Mouse (Mus musculus) activated CD4-positive, CD25-positive, alpha-beta regulatory T cell, adult 4 months (primary cell): ENCODE measurements at regions not wholly inside any gene's neighbourhood (a gene's known extent, or its start where the extent isn't known, plus 50 kb on each side); places are given as distances from the start of the nearest gene placed in this dataset.

Experiments used
- ATAC-seq: one replicate; pipeline ENCODE4 v1.8.0; 2017

- ATAC-seq = no peak
Observed at GRCm38 (mm10) chr1:193554731-193555130, 184.6 kb upstream of the Camk1g start.

GRCm38 (mm10) chr1:193552348-193552747 lies 182.2 kb upstream of the Camk1g start:
- no peak for ATAC-seq

- no peak for ATAC-seq
Observed at GRCm38 (mm10) chr1:193551340-193551739, 181.2 kb upstream of the Camk1g start.

DNA sequence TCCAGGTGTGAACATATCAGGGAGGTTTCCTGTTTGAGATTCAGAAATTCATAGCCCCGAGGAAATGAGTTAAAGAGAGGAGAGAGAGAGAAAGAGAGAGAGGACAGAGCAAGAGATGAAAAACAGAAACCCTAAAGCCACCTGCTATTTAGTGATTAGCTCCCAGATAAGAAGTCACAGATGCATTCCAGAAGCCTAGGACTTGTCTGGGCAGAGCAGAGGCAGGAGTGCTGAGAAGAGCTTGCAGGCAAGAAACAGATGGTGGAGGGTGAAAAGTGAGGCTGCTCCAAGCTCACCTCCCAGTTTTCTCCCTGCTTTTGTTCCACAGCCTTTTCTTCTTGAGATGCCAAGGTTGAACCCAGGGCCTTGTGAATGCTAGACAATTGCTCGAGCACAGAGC lies 180.7 kb upstream of the Camk1g start:
- no peak for ATAC-seq

GRCm38 (mm10) chr1:193547356-193547755 lies 177.3 kb upstream of the Camk1g start:
- ATAC-seq = no peak

DNA sequence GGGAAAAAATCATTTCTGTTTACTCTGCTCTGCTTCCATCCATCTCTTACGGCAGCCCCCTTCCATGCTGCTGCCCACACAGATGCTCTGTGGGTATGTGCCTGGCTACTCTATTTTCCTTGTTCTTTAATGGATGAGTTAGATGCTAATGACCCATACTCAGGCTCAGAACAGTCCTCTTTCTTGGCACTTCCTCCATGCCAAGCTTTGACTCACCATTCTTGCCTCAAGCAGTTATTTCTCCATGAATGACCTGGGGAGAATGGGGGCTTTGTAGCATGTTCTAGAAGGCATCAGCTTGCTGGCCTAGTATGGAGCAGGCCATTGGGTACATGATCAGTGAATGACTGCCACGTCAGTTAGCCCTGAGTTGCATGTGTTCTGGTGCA lies 175.9 kb upstream of the Camk1g start:
- ATAC-seq = no peak

DNA sequence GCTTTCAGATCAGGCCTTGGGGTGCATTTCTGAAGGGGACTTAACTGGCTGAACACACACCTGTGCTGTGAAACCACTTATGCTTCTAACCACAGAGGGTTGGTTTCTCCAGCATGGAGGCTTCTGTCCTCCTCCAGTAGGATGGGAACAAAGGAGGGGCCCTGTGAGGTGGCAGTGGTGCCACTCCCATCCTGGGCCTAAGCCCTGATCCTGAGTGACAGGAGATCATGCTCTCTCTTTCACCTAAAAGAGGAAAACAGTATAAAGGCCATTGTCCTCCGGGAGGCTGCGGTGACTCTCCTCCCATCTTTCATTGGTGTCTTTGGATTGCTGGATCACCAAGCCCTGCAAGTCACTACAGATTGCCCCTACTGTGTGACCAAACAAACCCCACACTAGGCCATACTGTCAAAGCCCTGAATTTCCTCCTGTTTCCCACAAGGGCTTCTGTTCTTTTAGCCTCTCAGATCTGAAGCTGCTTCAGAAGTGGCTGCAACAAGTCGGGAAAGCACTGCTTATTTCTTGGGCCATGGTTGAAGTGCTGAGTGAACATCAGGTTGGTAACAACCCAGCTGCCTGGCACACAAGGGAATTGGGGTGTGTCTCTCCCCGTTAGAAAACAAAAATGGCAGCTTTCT lies 175.4 kb upstream of the Camk1g start:
- no peak for ATAC-seq

- ATAC-seq = no peak
Observed at GRCm38 (mm10) chr1:193544804-193545203, 174.7 kb upstream of the Camk1g start.

DNA sequence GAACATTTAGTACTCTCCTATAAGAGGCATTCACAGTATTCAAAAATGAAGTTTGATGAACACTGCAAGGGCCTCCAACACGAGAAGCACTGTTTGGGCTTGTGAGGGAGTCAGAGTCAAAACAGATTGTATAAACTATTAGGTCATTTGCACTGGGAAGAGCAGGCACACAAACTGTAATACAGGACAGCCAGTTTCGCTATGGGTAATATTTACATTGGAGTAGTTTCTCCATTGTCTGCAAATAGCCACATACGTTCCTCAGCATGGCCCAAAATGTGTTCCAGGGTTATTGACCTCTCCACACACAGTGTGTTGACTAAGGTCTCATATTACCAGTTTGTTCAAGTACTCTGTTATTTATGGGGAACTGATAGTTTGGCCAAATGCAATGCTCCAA lies 173.7 kb upstream of the Camk1g start:
- ATAC-seq = no peak

GRCm38 (mm10) chr1:193543284-193543683 lies 173.2 kb upstream of the Camk1g start:
- no peak for ATAC-seq

DNA sequence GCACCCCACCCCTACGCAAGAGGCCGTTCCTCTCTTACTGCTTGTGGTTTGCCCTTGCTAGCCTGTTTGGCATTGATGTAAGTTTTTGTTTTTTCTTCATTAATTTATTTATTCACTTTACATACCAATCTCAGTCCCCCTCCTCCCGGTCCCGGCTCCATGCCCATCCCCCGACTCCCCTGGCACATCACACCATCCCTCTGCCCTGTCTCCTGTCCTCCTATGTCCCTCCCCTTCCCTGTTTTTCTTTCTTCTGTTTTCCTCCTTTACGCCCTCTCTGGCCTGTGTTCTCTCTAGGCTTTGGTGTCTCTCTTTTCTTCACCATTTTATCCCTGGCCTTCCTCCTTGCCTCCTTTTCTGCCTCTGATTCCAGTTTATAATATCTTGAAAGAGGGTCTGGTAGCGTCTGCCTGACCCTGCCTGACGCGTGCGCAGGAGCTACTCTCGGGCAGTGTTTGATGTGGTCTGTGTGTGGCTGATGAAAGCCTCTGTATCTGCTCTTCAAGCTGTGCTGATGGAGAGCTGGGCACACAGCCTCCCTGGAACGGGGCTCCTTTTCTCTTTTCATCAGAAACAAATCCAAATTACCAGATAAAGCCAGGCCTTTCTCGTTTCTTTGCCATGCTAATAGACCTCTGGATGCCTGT lies 172.0 kb upstream of the Camk1g start:
- no peak for ATAC-seq

DNA sequence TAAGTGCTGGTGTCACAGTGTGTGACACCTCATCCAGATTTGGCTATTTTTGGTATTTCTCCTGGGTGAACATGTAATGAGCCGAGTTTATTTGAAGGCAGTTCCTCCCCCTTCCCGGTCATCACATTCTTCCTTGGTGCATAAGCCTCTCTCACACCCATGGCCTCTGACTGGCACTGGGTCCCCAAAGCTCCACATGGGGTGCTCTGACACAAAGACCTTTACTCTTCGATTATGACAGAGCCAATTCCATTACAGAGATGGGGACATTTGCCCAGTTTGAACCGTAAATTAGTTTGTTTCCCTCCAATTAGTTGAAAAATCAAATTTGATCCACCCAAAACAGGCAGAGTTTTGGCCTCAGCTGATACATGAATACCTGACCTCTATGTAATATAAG lies 171.2 kb upstream of the Camk1g start:
- ATAC-seq = no peak

- ATAC-seq = no peak
Observed at GRCm38 (mm10) chr1:193540486-193540885, 170.4 kb upstream of the Camk1g start.

GRCm38 (mm10) chr1:193539261-193539660 lies 169.2 kb upstream of the Camk1g start:
- ATAC-seq = no peak

GRCm38 (mm10) chr1:193538425-193538824 lies 168.3 kb upstream of the Camk1g start:
- ATAC-seq = no peak

DNA sequence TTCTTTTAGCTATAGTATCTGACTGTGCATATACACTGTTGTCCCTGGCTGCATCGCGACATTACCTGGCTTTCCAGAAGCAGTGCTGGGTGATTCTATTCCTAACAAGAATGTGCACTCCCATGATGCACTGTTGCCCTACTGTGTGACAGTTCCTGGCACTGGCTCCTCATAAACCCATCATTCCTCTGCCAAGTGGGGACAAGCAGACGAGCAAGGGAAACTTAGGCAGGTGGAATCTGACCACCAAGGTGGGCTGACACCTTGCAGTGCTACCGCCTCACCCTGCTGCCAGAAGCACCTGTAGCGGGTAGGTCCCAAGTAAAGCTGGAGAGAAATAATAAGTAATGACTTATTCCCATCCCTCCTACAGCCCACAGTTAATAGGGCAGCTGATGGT lies 167.5 kb upstream of the Camk1g start:
- ATAC-seq = no peak

GRCm38 (mm10) chr1:193536552-193536951 lies 166.5 kb upstream of the Camk1g start:
- ATAC-seq = no peak

DNA sequence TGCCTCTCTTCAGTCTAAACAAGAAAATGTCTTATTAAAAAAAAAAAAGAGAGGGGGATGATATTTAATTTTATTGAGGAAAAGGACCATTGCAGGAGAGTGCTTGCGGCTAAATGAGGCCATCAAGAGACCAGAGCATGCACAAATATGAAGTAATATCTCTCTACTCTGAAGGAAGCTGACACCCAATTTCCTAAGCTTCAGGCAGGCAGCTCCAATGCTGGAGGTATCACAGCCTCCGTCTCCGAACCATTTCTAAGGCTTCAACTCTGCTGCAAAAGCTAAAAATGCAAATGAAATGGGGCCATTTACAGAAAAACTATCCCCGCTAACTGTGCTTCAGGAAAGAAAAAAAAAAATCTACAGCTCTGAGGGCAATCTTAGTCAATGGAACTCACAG lies 164.4 kb upstream of the Camk1g start:
- ATAC-seq = no peak

- ATAC-seq = no peak
Observed at GRCm38 (mm10) chr1:193526501-193526900, 156.4 kb upstream of the Camk1g start.

GRCm38 (mm10) chr1:193522007-193522406 lies 151.9 kb upstream of the Camk1g start:
- no peak for ATAC-seq

GRCm38 (mm10) chr1:193518840-193519239 lies 148.7 kb upstream of the Camk1g start:
- no peak for ATAC-seq

GRCm38 (mm10) chr1:193517968-193518367 lies 147.9 kb upstream of the Camk1g start:
- no peak for ATAC-seq

- ATAC-seq = no peak
Observed at GRCm38 (mm10) chr1:193517293-193517692, 147.2 kb upstream of the Camk1g start.

DNA sequence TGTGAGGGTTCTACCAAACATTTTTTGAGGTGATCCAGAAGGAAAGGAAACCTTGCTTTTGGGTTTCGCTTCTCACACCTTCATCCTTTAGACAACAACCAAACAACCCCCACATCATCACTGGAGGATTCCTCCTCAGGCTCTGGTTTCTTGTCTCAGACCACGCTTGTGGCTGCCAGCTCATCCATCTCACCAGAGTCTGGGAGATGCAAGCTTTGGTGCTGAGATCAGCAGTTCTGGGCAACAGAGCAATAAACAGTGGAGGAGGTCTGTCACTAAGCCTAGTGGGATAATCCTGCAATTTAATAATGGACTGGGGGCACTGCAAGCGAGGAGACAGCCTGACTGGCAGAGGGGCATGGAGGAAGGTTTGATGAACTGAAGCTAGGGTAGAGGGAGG lies 146.3 kb upstream of the Camk1g start:
- ATAC-seq = no peak
